Mouse (Mus musculus): Measurements from ENCODE around the gene Pax5. TPM values are rescaled to one million over a fixed set of nuclear protein-coding genes. Genes with fewer than 3 reads are reported as not detected.

The Pax5 gene
- polyA plus RNA-seq, 1 experiment, result 3.4 TPM

DNA sequence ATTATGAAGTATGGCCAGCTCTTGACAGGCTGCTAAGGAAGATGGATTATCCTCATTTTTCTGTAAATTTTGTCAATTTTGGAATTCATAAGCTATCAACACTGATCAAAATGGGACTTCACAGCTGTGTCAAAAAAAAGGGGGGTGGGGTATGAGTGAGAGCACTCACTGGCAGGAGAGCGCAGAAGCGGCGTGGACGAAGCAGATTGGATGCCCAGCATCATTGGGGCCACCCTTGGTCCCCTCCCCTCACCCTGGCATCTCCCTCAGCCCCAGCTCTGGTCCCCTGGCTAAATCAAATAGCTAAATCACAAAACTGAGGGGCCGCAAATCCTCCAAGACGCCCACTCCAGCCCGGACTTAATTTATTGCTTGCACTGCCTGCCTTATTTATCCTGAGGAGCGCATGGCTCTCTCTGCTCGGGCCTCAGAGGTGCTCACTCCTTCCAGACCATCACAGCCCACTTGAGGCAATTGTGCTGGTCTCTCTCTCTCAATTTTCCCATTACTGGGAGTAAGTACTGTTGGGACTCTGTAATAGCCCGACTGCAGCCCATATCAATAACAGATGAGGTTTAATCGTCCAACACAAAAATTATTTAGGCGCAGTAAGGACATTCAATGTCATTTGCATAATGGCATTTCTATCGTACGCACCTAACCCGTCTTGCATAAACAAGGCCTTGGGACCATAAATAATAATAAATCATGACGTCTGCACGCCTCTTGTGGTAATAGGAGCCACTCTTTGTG is 87.4 kb downstream of the Pax5 start:
- DNase-seq, result no peak
- 50% methylated on average over 17 of the region's 17 CpGs for WGBS
- TF ChIP-seq CTCF (conservative IDR thresholded peaks at IDR 0.05; ENCODE audit: insufficient read depth, insufficient read length, low read depth, low read length) (no peak), POLR2A (IDR thresholded peaks at IDR 0.05; ENCODE audit: low read depth, low read length) (no peak)
- no peaks in the 10 kb centered on the region for H3K27me3 ChIP-seq (replicated peaks; ENCODE audit: control insufficient read depth, insufficient read depth, low read length)
- H3K36me3 ChIP-seq (ENCODE audit: control insufficient read depth, insufficient read depth, low read length), result no peaks in the 10 kb centered on the region
- no peak overlapping the region for H3K4me3 ChIP-seq (ENCODE audit: insufficient read depth, low read depth, low read length)
- H3K4me1 ChIP-seq (ENCODE audit: control insufficient read depth, insufficient read depth, low read length), result no peaks in the 10 kb centered on the region
- no peak overlapping the region for H3K27ac ChIP-seq (ENCODE audit: insufficient read depth, low read depth, low read length)

DNA sequence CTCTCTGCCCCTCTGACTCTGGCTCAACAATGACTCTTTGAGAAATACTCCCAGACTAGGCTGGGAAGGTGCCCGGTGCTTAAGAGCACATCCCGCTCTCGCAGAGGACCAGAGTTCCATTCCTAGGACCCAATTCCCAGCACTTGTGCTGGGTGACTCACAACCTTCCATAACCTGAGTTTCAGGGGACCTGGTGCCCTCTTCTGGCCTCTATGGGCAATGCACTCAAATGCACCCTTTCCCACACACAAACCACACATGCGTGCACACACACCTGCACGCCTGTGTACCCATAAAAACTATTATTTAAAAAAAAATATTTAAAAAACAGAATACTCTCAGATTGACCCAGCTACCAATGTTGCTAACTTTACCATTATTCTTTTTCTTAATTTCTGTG is 90.0 kb downstream of the Pax5 start:
- Histone ChIP-seq H3K27ac (ENCODE audit: insufficient read depth, low read depth, low read length) (no peak overlapping the region), H3K4me1 (ENCODE audit: control insufficient read depth, insufficient read depth, low read length) (no peaks in the 10 kb centered on the region), H3K27me3 (replicated peaks; ENCODE audit: control insufficient read depth, insufficient read depth, low read length) (no peaks in the 10 kb centered on the region), H3K36me3 (ENCODE audit: control insufficient read depth, insufficient read depth, low read length) (no peaks in the 10 kb centered on the region), H3K4me3 (ENCODE audit: insufficient read depth, low read depth, low read length) (no peak overlapping the region)
- 96% methylated on average over 5 of the region's 5 CpGs for WGBS
- TF ChIP-seq POLR2A (IDR thresholded peaks at IDR 0.05; ENCODE audit: low read depth, low read length) (no peak), CTCF (conservative IDR thresholded peaks at IDR 0.05; ENCODE audit: insufficient read depth, insufficient read length, low read depth, low read length) (no peak; the same call in 1 of the 2 replicates)
- no peak for DNase-seq

- Histone ChIP-seq H3K36me3 (ENCODE audit: control insufficient read depth, insufficient read depth, low read length) (no peaks in the 10 kb centered on the region), H3K27me3 (replicated peaks; ENCODE audit: control insufficient read depth, insufficient read depth, low read length) (no peaks in the 10 kb centered on the region), H3K4me3 (ENCODE audit: insufficient read depth, low read depth, low read length) (no peak overlapping the region), H3K4me1 (ENCODE audit: control insufficient read depth, insufficient read depth, low read length) (no peaks in the 10 kb centered on the region), H3K27ac (ENCODE audit: insufficient read depth, low read depth, low read length) (no peak overlapping the region)
- 69% methylated on average over 8 of the region's 8 CpGs for WGBS
- no peak for DNase-seq
- TF ChIP-seq CTCF (conservative IDR thresholded peaks at IDR 0.05; ENCODE audit: insufficient read depth, insufficient read length, low read depth, low read length), result no peak
- no peak for TF ChIP-seq POLR2A (IDR thresholded peaks at IDR 0.05; ENCODE audit: low read depth, low read length)
These were observed 96.1 kb downstream of the Pax5 start for GRCm38 (mm10) chr4:44614066-44614667.

GRCm38 (mm10) chr4:44612392-44612791 is 97.9 kb downstream of the Pax5 start:
- no peak for TF ChIP-seq POLR2A (IDR thresholded peaks at IDR 0.05; ENCODE audit: low read depth, low read length)
- TF ChIP-seq CTCF (conservative IDR thresholded peaks at IDR 0.05; ENCODE audit: insufficient read depth, insufficient read length, low read depth, low read length), result no peak
- Histone ChIP-seq H3K36me3 (ENCODE audit: control insufficient read depth, insufficient read depth, low read length) (no peaks in the 10 kb centered on the region), H3K27ac (ENCODE audit: insufficient read depth, low read depth, low read length) (no peak overlapping the region), H3K4me1 (ENCODE audit: control insufficient read depth, insufficient read depth, low read length) (no peaks in the 10 kb centered on the region), H3K4me3 (ENCODE audit: insufficient read depth, low read depth, low read length) (no peak overlapping the region), H3K27me3 (replicated peaks; ENCODE audit: control insufficient read depth, insufficient read depth, low read length) (no peaks in the 10 kb centered on the region)
- no peak for DNase-seq
- WGBS, result 88% methylated on average over 3 of the region's 3 CpGs

DNA sequence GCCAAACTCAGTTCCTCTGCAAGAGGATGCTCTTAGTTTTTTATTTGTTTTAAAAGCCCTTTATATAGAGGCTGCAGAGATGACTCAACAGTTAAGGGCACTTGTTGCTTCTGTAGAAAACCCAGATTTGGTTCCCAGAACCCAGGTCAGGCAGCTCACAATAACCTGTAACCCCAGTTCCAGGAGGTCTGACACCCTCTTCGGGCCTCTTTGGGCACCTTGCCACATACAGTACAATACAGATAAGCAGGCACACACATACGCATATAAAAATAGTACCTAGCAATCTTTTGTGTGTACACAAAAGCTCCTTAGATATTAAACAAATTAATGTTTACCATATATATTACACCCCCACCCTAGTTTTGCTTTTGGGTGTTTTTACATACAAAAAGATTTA is 104.8 kb downstream of the Pax5 start:
- no peak for DNase-seq
- no peak overlapping the region for H3K4me3 ChIP-seq (ENCODE audit: insufficient read depth, low read depth, low read length)
- H3K36me3 ChIP-seq (ENCODE audit: control insufficient read depth, insufficient read depth, low read length), result no peaks in the 10 kb centered on the region
- 73% methylated on average over 2 of the region's 2 CpGs for WGBS
- no peaks in the 10 kb centered on the region for H3K27me3 ChIP-seq (replicated peaks; ENCODE audit: control insufficient read depth, insufficient read depth, low read length)
- no peak for TF ChIP-seq POLR2A (IDR thresholded peaks at IDR 0.05; ENCODE audit: low read depth, low read length)
- no peak for TF ChIP-seq CTCF (conservative IDR thresholded peaks at IDR 0.05; ENCODE audit: insufficient read depth, insufficient read length, low read depth, low read length)
- H3K4me1 ChIP-seq (ENCODE audit: control insufficient read depth, insufficient read depth, low read length), result no peaks in the 10 kb centered on the region
- no peak overlapping the region for H3K27ac ChIP-seq (ENCODE audit: insufficient read depth, low read depth, low read length)

DNA sequence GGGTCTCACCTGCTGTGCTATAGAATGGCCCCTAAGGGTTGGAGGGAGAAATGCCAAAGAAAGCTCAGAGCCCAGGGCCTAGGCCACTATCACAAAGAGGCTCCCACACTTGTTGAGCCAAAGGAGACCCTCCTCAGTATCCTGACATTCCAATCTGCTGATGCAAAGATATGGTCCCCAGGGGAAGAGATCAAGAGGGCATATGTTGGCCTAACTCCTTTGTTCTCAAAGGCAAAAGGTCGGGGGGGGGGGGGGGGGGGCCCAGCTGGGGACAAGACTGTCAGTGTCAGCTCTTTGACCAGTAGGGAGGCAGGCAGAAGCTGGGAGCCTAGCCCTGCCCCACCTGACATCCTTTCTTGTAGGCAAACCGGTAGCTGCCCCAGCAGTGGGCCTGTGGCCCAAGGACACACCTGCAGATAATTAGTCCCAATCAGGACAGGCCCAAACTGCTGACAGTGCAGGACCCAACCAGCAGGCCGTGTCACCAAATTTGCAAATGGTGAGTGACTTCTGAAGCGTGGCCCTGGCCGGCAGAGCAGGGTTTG is 108.0 kb downstream of the Pax5 start:
- no peaks in the 10 kb centered on the region for H3K36me3 ChIP-seq (ENCODE audit: control insufficient read depth, insufficient read depth, low read length)
- no peak overlapping the region for H3K4me3 ChIP-seq (ENCODE audit: insufficient read depth, low read depth, low read length)
- no peaks in the 10 kb centered on the region for H3K4me1 ChIP-seq (ENCODE audit: control insufficient read depth, insufficient read depth, low read length)
- 7% methylated on average over 5 of the region's 5 CpGs for WGBS
- TF ChIP-seq POLR2A (IDR thresholded peaks at IDR 0.05; ENCODE audit: low read depth, low read length) (no peak), CTCF (conservative IDR thresholded peaks at IDR 0.05; ENCODE audit: insufficient read depth, insufficient read length, low read depth, low read length) (no peak)
- no peak overlapping the region for H3K27ac ChIP-seq (ENCODE audit: insufficient read depth, low read depth, low read length)
- H3K27me3 ChIP-seq (replicated peaks; ENCODE audit: control insufficient read depth, insufficient read depth, low read length), result no peaks in the 10 kb centered on the region
- DNase-seq, result peak; percentile 89

DNA sequence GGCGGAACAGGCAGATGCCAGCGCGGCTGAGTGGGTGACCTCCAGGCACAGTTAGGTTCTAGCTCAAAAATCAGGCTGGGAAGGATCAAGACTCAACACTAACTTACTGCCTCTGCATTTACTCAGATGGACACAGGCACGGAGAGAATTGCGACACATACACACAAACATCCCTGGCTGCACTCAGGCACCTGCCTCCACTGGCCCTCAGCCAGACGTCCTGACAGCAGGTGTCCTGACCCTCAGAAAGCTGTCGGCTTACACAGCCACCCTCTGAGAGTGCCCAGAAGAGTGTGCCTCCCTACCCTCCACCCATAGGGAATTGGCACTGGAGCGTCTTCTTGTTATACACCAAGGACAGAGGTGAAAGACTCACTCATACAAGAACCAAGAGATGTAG is 108.9 kb downstream of the Pax5 start:
- DNase-seq, result peak; percentile 23
- WGBS, result 47% methylated on average over 8 of the region's 8 CpGs

More for the DNA sequence above, 108.9 kb downstream of the Pax5 start:
- Histone ChIP-seq H3K27ac (ENCODE audit: insufficient read depth, low read depth, low read length) (no peak overlapping the region), H3K27me3 (replicated peaks; ENCODE audit: control insufficient read depth, insufficient read depth, low read length) (no peaks in the 10 kb centered on the region), H3K36me3 (ENCODE audit: control insufficient read depth, insufficient read depth, low read length) (no peaks in the 10 kb centered on the region), H3K4me3 (ENCODE audit: insufficient read depth, low read depth, low read length) (no peak overlapping the region), H3K4me1 (ENCODE audit: control insufficient read depth, insufficient read depth, low read length) (no peaks in the 10 kb centered on the region)
- TF ChIP-seq POLR2A (IDR thresholded peaks at IDR 0.05; ENCODE audit: low read depth, low read length), result no peak
- no peak for TF ChIP-seq CTCF (conservative IDR thresholded peaks at IDR 0.05; ENCODE audit: insufficient read depth, insufficient read length, low read depth, low read length)
